Mouse (Mus musculus) spleen, embryonic (tissue): ENCODE measurements at regions not wholly inside any gene's neighbourhood (a gene's known extent, or its start where the extent isn't known, plus 50 kb on each side); places are given as distances from the start of the nearest gene placed in this dataset.

Source experiments
- CTCF ChIA-PET: fragments of 350-600 bp; sonication (Branson Sonifier 250); formaldehyde crosslinking; loops from one replicate; lab custom pipeline; 2022; lab: Charles Lee

DNA sequence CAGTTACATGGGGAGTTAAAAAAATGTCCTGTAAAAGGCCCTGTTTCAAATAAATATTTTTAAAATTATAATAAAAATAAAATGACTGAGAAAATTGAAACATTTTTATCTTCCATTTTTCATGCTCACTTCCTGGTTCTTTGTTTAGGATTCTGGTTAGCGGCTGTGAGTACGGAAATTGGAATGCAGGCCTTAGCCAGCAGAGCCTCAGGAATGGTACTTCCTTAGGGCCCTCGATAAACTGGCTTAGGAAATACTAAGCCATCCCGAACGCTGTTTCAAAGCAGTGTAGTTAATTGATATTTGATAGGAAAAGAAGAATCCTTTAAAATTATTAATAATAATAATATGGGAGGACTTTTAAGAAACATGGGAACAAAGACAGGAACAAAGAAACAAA, 53.4 kb upstream of the Nfe2l3 start:
- CTCF ChIA-PET: no interaction called here

DNA sequence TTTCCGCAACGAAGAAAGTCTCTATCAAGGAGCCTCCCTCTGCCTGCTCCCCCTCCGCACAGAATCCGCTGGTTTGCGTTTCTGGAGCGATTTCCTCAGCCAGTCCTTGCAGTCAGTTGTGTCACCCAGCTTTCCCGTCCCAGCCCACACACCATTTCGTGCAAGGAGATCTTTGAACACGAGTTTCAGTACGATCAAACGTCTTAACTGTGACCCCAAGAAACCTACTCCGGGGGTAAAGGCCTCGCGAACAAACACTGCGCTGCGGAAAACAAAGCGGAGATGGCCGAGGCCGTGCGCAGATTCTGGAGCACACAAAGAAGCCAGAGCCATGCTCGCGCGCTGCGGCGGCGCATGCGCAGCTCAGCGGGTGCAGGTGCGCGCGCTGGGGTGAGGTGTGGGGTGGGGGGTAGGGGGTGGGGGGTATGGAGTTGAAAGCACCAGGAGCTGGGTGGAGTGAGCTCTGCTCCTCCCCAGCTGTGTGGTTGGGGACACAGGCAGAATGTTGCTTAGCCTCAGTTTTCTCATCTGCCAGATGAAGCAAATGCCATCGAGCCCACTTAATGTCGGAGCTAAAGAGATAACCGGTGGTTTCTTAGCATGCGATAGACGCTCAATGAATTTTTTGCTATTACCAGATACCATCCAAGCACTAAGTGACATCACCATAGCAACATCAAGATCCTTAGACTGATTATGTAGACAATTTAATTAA, 52.8 kb upstream of the Nfe2l3 start:
- CTCF ChIA-PET: no interaction called here

DNA sequence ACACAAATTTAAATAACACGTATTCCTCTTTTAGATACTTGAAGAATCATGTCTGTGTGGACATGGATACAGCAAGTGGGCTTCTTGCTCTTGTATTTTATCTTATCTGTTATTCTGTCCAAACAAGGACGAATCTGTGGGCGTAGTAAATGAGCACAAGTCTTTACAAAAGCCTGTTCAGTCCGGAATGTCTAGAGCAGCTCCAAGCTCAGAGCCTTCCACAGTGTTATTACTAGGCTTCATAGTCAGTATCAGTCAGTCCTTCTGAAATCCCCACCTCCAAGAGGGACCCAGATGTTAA, 52.2 kb upstream of the Nfe2l3 start:
- CTCF ChIA-PET: no interaction called here

DNA sequence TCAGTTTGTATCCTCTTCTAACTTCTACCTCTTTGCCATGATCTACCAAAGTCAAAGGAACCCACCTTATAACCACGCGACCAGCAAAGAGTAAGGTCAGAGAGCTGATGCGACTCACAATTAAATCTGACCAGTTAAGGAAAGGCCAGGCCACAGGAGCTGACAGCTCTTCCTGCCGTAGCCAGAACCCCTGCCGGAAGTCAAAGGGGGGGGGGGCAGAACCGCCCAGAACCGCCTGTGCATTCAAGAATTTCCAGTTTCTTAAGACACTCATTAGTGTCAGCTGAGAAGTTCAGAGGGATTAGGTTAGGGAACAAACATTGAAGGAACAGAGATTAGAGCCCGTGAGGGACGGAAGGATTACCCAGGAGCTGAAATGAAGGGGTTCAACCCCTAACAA, 51.0 kb upstream of the Nfe2l3 start:
- CTCF ChIA-PET: no interaction called here
